Mouse (Mus musculus) myocyte (in vitro differentiated cells): ENCODE results near the gene Trim21. TPM values are rescaled to one million over a fixed set of nuclear protein-coding genes. Genes with fewer than 3 reads are reported as not detected.

Experiments
- H3K27me3 ChIP-seq: one replicate; pipeline ENCODE4 v1.6.1; 2011; ENCODE audit not compliant: control insufficient read depth, insufficient read depth, insufficient read length
- H3K36me3 ChIP-seq: one replicate; pipeline ENCODE4 v1.6.1; 2011; ENCODE audit not compliant: control insufficient read depth, insufficient read depth
- H3K4me2 ChIP-seq: one replicate; pipeline ENCODE4 v1.6.1; 2011; ENCODE audit warnings: low read depth, control low read depth
- H3K4me3 ChIP-seq: one replicate; pipeline ENCODE4 v1.5.1; 2011; ENCODE audit warnings: mild to moderate bottlenecking, control low read depth, moderate library complexity
- H3K79me2 ChIP-seq: one replicate; pipeline ENCODE4 v1.6.1; 2011; ENCODE audit not compliant: control insufficient read depth, insufficient read depth
- H3ac ChIP-seq: one replicate; pipeline ENCODE4 v1.6.1; 2011; ENCODE audit not compliant: control insufficient read depth, insufficient read length
- CEBPB ChIP-seq: IDR thresholded peaks from 2 replicates; pipeline ENCODE4 v1.6.1; 2011; ENCODE audit warnings: mild to moderate bottlenecking, moderate library complexity; ENCODE audit not compliant: poor library complexity, insufficient read depth, severe bottlenecking
- E2F4 ChIP-seq: IDR thresholded peaks from one replicate; pipeline ENCODE4 v1.6.1; 2011; ENCODE audit warnings: mild to moderate bottlenecking, control low read depth, moderate library complexity; ENCODE audit not compliant: insufficient read depth
- MAX ChIP-seq: IDR thresholded peaks from one replicate; pipeline ENCODE4 v1.6.1; 2011; ENCODE audit warnings: low read depth, mild to moderate bottlenecking, control low read depth
- MYOD1 ChIP-seq, 3 experiments: IDR thresholded peaks; one replicate each; pipeline ENCODE4 v1.6.1; 2011; ENCODE audit warnings: control low read depth in 2 of 3, low read depth in 2 of 3, mild to moderate bottlenecking in 2 of 3, moderate library complexity in 1 of 3; ENCODE audit not compliant: insufficient read length in 2 of 3, control insufficient read depth in 1 of 3
- MYOG ChIP-seq, 3 experiments: IDR thresholded peaks; one replicate each; pipeline ENCODE4 v1.6.1; 2011; ENCODE audit warnings: control low read depth in 2 of 3, low read depth in 2 of 3, mild to moderate bottlenecking in 2 of 3; ENCODE audit not compliant: insufficient read length in 2 of 3, control insufficient read depth in 1 of 3, insufficient read depth in 1 of 3
- POLR2A ChIP-seq: IDR thresholded peaks from one replicate; pipeline ENCODE4 v1.6.1; 2011; ENCODE audit warnings: low read depth, mild to moderate bottlenecking, control low read depth, moderate library complexity; ENCODE audit not compliant: insufficient read length
- POLR2AphosphoS2 ChIP-seq: IDR thresholded peaks from one replicate; pipeline ENCODE4 v1.6.1; 2011; ENCODE audit warnings: low read depth, control low read depth; ENCODE audit not compliant: insufficient read length
- REST ChIP-seq: IDR thresholded peaks from one replicate; pipeline ENCODE4 v1.6.1; 2011; ENCODE audit warnings: mild to moderate bottlenecking, control low read depth, moderate library complexity; ENCODE audit not compliant: insufficient read depth, insufficient read length
- SRF ChIP-seq: IDR thresholded peaks from one replicate; pipeline ENCODE4 v1.6.1; 2011; ENCODE audit warnings: low read depth; ENCODE audit not compliant: control insufficient read depth, insufficient read length
- TCF12 ChIP-seq: IDR thresholded peaks from one replicate; pipeline ENCODE4 v1.6.1; 2011; ENCODE audit warnings: mild to moderate bottlenecking, control low read depth; ENCODE audit not compliant: poor library complexity, insufficient read depth, severe bottlenecking
- TCF3 ChIP-seq: IDR thresholded peaks from one replicate; pipeline ENCODE4 v1.6.1; 2011; ENCODE audit warnings: low read depth, control low read depth; ENCODE audit not compliant: insufficient read length
- USF1 ChIP-seq: IDR thresholded peaks from one replicate; pipeline ENCODE4 v1.6.1; 2011; ENCODE audit warnings: low read depth, mild to moderate bottlenecking, control low read depth, moderate library complexity
- polyA plus RNA-seq: library from polyadenylated mRNA; unstranded; fragments of >200 nt; fragmentation: generic; extraction: Trizol; gene quantifications from one replicate; pipeline ENCODE4 v1.2.1, GENCODE M21; 2012; ENCODE audit warnings: missing spikeins

Trim21 gene
- polyA plus RNA-seq, 1 experiment: 0.43 TPM

DNA sequence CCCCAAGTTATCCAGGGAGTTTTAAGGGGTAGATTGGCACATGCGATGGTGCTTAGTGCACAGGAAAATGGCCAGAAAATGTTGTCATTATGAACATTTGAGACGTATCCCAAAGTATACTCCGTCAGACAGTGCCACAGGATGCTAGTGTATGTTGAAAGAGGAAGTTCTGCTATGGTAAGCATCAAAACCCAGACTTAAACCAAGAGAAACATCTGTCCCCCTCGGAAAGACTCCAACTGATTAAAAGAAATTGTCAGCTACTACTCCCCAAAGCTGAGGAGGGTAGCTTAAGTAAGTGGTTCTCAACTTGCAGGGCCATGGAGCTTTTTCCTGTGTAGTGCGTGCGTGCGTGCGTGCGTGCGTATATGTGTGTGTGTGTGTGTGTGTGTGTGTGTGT, 53.4 kb downstream of the Trim21 start:
- no peak overlapping the region for H3K4me3 ChIP-seq
- H3ac ChIP-seq: no peak overlapping the region
- no peaks in the 10 kb centered on the region for H3K36me3 ChIP-seq
- peaks cover 3% of the 10 kb centered on the region for H3K27me3 ChIP-seq
- TF ChIP-seq TCF12 (no peak), CEBPB (no peak), TCF3 (no peak), POLR2AphosphoS2 (no peak), MAX (no peak), USF1 (no peak), POLR2A (no peak), MYOD1 (IDR thresholded peaks at IDR 0.05; ENCODE audit: control insufficient read depth in 1 of 3, insufficient read length in 2 of 3, low read depth in 2 of 3) (no peak), SRF (no peak), E2F4 (no peak), MYOG (IDR thresholded peaks at IDR 0.05; ENCODE audit: control insufficient read depth in 1 of 3, insufficient read depth in 1 of 3, insufficient read length in 2 of 3, low read depth in 2 of 3) (no peak), REST (no peak)
- no peak overlapping the region for H3K4me2 ChIP-seq
- no peaks in the 10 kb centered on the region for H3K79me2 ChIP-seq

DNA sequence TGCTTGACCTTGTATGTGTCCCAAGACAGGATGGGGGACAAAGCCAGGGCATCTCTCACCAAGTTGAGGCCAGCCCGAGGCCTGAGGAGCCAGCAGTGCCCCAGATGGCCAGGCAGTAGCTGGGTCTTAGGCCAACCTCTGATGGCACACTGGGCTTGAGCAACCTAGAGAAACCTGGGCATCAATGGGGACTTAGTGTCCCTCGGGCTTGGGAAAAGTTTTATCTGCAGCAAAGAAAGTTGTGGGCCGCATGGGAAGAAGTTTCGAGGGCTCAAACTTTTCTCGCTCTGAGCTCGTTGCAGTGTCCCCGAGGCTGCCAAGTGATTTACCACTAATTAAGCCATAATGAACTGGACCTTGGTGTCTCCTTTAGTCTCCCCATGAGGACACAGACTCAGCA, 55.6 kb downstream of the Trim21 start:
- H3K36me3 ChIP-seq: no peaks in the 10 kb centered on the region
- no peak overlapping the region for H3ac ChIP-seq
- no peaks in the 10 kb centered on the region for H3K27me3 ChIP-seq
- TF ChIP-seq TCF3 (no peak), MAX (no peak), POLR2AphosphoS2 (no peak), MYOG (IDR thresholded peaks at IDR 0.05; ENCODE audit: control insufficient read depth in 1 of 3, insufficient read depth in 1 of 3, insufficient read length in 2 of 3, low read depth in 2 of 3) (no peak), POLR2A (no peak), SRF (no peak), USF1 (no peak), REST (no peak)
- H3K4me3 ChIP-seq: no peak overlapping the region
- H3K79me2 ChIP-seq: no peaks in the 10 kb centered on the region
- no peak overlapping the region for H3K4me2 ChIP-seq

DNA sequence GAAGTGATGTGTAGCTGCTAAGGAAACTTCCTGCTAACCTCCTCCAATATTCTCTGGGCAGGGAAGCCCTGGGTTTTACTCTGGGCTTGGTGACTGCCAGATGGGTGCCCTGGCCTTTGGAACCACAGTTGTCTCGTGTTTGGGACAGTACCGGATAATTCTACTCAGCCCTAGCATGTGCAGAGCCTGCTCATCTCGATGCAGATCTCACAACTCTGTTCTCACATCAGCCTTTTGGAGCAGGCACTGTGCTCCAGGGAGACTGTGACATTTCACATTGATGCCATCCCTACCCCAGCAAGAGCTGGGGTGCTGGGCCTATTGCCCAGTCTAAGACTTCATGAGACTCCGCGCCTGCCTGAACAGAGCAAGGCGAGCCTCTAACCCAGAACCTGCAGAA, 56.6 kb downstream of the Trim21 start:
- Histone ChIP-seq H3K4me2 (no peak overlapping the region), H3K79me2 (no peaks in the 10 kb centered on the region), H3K4me3 (no peak overlapping the region), H3K27me3 (no peaks in the 10 kb centered on the region), H3K36me3 (no peaks in the 10 kb centered on the region), H3ac (no peak overlapping the region)
- TF ChIP-seq SRF (no peak), MYOG (IDR thresholded peaks at IDR 0.05; ENCODE audit: control insufficient read depth in 1 of 3, insufficient read depth in 1 of 3, insufficient read length in 2 of 3, low read depth in 2 of 3) (no peak), POLR2A (no peak), POLR2AphosphoS2 (no peak), USF1 (no peak), TCF3 (no peak), MYOD1 (IDR thresholded peaks at IDR 0.05; ENCODE audit: control insufficient read depth in 1 of 3, insufficient read length in 2 of 3, low read depth in 2 of 3) (no peak), E2F4 (no peak), CEBPB (no peak), REST (no peak), MAX (no peak), TCF12 (no peak)

DNA sequence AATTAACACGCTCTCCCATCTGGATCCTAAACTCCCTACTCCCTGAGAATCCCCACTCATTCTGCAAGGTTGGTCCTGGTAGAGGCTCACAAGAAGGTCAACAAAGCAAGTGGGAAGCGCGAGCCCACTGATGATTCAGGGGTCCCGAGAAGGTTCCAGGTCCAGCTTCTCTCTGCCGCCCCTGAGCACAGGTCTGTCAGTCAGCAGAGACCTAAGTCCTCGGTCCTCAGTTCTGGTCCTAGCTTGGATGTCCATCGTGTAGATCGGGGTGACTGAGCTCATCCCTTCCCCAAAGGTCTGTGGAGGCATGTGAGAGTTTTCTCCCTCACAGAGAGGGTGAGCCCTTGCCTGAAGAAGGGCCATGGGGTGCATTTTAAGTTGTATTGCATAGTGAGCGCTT, 57.2 kb downstream of the Trim21 start:
- Histone ChIP-seq H3K27me3 (no peaks in the 10 kb centered on the region), H3K4me3 (no peak overlapping the region), H3K4me2 (no peak overlapping the region), H3K36me3 (no peaks in the 10 kb centered on the region), H3ac (no peak overlapping the region), H3K79me2 (no peaks in the 10 kb centered on the region)
- no peak for TF ChIP-seq TCF12
- TF ChIP-seq TCF3: no peak
- TF ChIP-seq E2F4: no peak
- TF ChIP-seq CEBPB: no peak
- no peak for TF ChIP-seq POLR2A
- TF ChIP-seq SRF: no peak
- no peak for TF ChIP-seq POLR2AphosphoS2
- TF ChIP-seq MYOD1 (IDR thresholded peaks at IDR 0.05; ENCODE audit: control insufficient read depth in 1 of 3, insufficient read length in 2 of 3, low read depth in 2 of 3): no peak
- TF ChIP-seq REST: no peak
- no peak for TF ChIP-seq MYOG (IDR thresholded peaks at IDR 0.05; ENCODE audit: control insufficient read depth in 1 of 3, insufficient read depth in 1 of 3, insufficient read length in 2 of 3, low read depth in 2 of 3)
- TF ChIP-seq USF1: no peak
- TF ChIP-seq MAX: no peak

Other genes with a start within 250 kb of the Trim21 start
- gene Rrm1, start 123.8 kb downstream of the Trim21 start, polyA plus RNA-seq: 32.2 TPM
- gene Olfr543, start 83.8 kb downstream of the Trim21 start, polyA plus RNA-seq: not detected
- not detected for gene Olfr544, start 77.2 kb downstream of the Trim21 start, polyA plus RNA-seq
- gene Olfr545, start 65.9 kb downstream of the Trim21 start, polyA plus RNA-seq: not detected
- gene Olfr547, start 30.7 kb downstream of the Trim21 start, polyA plus RNA-seq: not detected
- not detected for gene Olfr548-ps1, start 24.6 kb downstream of the Trim21 start, polyA plus RNA-seq
- not detected for gene Olfr549, start 15.6 kb downstream of the Trim21 start, polyA plus RNA-seq
- not detected for gene Olfr550, start 6.0 kb upstream of the Trim21 start, polyA plus RNA-seq
- not detected for gene Olfr551, start 26.4 kb upstream of the Trim21 start, polyA plus RNA-seq
- not detected for gene Olfr552, start 32.3 kb upstream of the Trim21 start, polyA plus RNA-seq
- not detected for gene Olfr553, start 52.7 kb upstream of the Trim21 start, polyA plus RNA-seq
- not detected for gene Olfr554, start 72.9 kb upstream of the Trim21 start, polyA plus RNA-seq
- gene Olfr555, start 93.3 kb upstream of the Trim21 start, polyA plus RNA-seq: not detected
- not detected for gene Olfr556, start 99.4 kb upstream of the Trim21 start, polyA plus RNA-seq
- gene Trim68, start 121.8 kb upstream of the Trim21 start, polyA plus RNA-seq: 3.2 TPM
- not detected for gene Olfr557, start 130.4 kb upstream of the Trim21 start, polyA plus RNA-seq
- gene Olfr558, start 136.7 kb upstream of the Trim21 start, polyA plus RNA-seq: not detected
- gene Olfr33, start 153.6 kb upstream of the Trim21 start, polyA plus RNA-seq: not detected
- gene Olfr559, start 162.0 kb upstream of the Trim21 start, polyA plus RNA-seq: not detected
- gene Olfr560, start 193.9 kb upstream of the Trim21 start, polyA plus RNA-seq: not detected
- not detected for gene Olfr78, start 194.0 kb upstream of the Trim21 start, polyA plus RNA-seq
- gene Olfr561, start 205.7 kb upstream of the Trim21 start, polyA plus RNA-seq: not detected
- gene Olfr564, start 238.0 kb upstream of the Trim21 start, polyA plus RNA-seq: not detected